Comparison of ENCODE assay signal across 8 mouse cellular contexts in the genomic region with DNA sequence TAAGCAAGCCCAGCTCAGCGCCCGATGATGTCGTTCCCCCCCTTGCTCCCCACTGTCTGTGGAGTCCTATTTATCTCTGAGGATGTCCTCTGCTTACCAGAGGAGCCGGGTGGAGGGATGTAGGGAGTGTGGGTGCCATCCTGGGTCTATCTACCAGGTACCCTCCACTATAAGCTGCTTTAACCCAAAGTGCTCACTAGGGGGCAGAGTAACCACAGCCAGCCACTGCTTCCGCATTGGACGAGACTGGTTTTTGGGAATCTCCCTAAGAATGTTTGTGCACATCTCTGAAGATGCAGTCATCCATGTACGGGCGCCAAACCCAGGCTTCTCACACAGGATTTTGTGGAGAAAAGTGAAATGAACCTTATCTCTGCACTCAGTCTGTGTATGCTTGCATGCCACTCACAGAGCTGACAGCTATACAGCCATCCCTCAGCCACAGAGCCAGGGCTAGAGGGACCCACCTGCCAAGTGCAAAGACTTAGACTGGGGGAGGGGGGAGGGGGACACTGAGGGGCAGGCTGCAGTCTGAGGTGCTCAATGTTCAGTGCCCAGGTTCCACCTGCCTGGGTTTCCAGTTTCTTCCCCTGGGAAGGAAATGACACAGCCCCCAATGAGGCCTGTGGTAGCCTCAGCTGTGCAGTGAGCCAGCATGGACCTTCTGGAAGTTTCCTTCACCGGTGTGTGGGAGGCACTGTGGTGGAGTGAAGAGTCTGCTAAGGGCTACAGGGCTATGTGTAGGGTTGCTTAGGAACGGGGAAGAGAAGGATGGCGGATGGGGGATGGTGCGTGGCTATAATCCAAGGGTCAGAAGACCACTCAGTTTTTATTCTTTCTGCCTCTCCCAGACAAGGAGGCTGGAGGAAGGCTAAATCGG. TPM values are rescaled to one million over a fixed set of nuclear protein-coding genes. Genes with fewer than 3 reads are reported as not detected.
DNase-seq lines count a peak whose midpoint lies in the region; ATAC-seq and TF ChIP-seq lines count a peak whose summit lies in the region.

No protein-coding gene starts in this region.

- no peaks in the 10 kb centered on the region for H3K27me3 ChIP-seq in forebrain, postnatal 0 days (ENCODE audit: insufficient read depth, low read length)
- H3K27me3 ChIP-seq in hindbrain, postnatal 0 days (ENCODE audit: insufficient read depth, low read length) = no peaks in the 10 kb centered on the region
- no peaks in the 10 kb centered on the region for H3K27me3 ChIP-seq in midbrain, embryonic 13.5 days

- DNase-seq in ovary, postnatal 14 days (ENCODE audit: low spot score) = peak; percentile 51
- DNase-seq in ovary, postnatal 36 days (ENCODE audit: low spot score) = no peak
- peak; percentile 79 for DNase-seq in cerebellum, adult 11-12 months
- DNase-seq in forebrain, postnatal 0 days = peak; percentile 85
- peak; percentile 81 for DNase-seq in hindbrain, postnatal 0 days (ENCODE audit: low spot score)
- peak; percentile 55 to 67 for DNase-seq in left cerebral cortex, adult 2 months (ENCODE audit: extremely low spot score in 1 of 2, low spot score in 2 of 2)
- DNase-seq in thymus, postnatal 0 days (ENCODE audit: low spot score) = peak; percentile 44

- H3K4me3 ChIP-seq in forebrain, postnatal 0 days (ENCODE audit: low read depth, low read length) = no peak overlapping the region
- no peak overlapping the region for H3K4me3 ChIP-seq in hindbrain, postnatal 0 days (ENCODE audit: low read length)
- H3K4me3 ChIP-seq in left cerebral cortex, adult 2 months = no peak overlapping the region
- no peak overlapping the region for H3K4me3 ChIP-seq in midbrain, embryonic 13.5 days (replicated peaks)

- TF ChIP-seq CTCF in forebrain, postnatal 0 days (IDR thresholded peaks at IDR 0.05; ENCODE audit: low read depth) = peak; percentile 92
- peak; percentile 89 for TF ChIP-seq CTCF in hindbrain, postnatal 0 days (IDR thresholded peaks at IDR 0.05; ENCODE audit: low read depth)
- TF ChIP-seq CTCF in left cerebral cortex, adult 2 months (IDR thresholded peaks at IDR 0.05) = peak; percentile 92

- 50% methylated on average over 13 of the region's 13 CpGs for WGBS in forebrain, postnatal 0 days
- WGBS in hindbrain, postnatal 0 days = 50% methylated on average over 13 of the region's 13 CpGs
- WGBS in midbrain, embryonic 13.5 days = 47% methylated on average over 13 of the region's 13 CpGs

- no peak overlapping the region for H3K9ac ChIP-seq in forebrain, postnatal 0 days
- H3K9ac ChIP-seq in hindbrain, postnatal 0 days (replicated peaks; ENCODE audit: low read length) = no peak overlapping the region
- no peak overlapping the region for H3K9ac ChIP-seq in midbrain, embryonic 13.5 days (replicated peaks)

- H3K9me3 ChIP-seq in forebrain, postnatal 0 days (ENCODE audit: low read length) = no peaks in the 10 kb centered on the region
- no peaks in the 10 kb centered on the region for H3K9me3 ChIP-seq in hindbrain, postnatal 0 days (ENCODE audit: low read length)
- H3K9me3 ChIP-seq in midbrain, embryonic 13.5 days = no peaks in the 10 kb centered on the region

- no peak overlapping the region for H3K4me2 ChIP-seq in forebrain, postnatal 0 days (ENCODE audit: low read depth)
- H3K4me2 ChIP-seq in hindbrain, postnatal 0 days (ENCODE audit: low read depth, low read length) = no peak overlapping the region
- no peak overlapping the region for H3K4me2 ChIP-seq in midbrain, embryonic 13.5 days (replicated peaks)

- intact Hi-C loops in left cerebral cortex, adult 2 months (cut with DNase I) = loop anchor here (2.0 to 10.0 kb wide), 4 partner anchors 30 to 318 kb away; a partner anchor contains a TSS

- no peaks in the 10 kb centered on the region for H3K4me1 ChIP-seq in forebrain, postnatal 0 days (ENCODE audit: insufficient read depth)
- no peaks in the 10 kb centered on the region for H3K4me1 ChIP-seq in hindbrain, postnatal 0 days (ENCODE audit: insufficient read depth, low read length)
- H3K4me1 ChIP-seq in midbrain, embryonic 13.5 days (replicated peaks) = peaks cover 7% of the 10 kb centered on the region; the same call in 1 of the 2 replicates

- peak; percentile 89 for ATAC-seq in forebrain, postnatal 0 days
- ATAC-seq in hindbrain, postnatal 0 days = peak; percentile 71
- ATAC-seq in midbrain, embryonic 13.5 days = peak; percentile 70

- no peak overlapping the region for H3K27ac ChIP-seq in forebrain, postnatal 0 days (ENCODE audit: low read depth, low read length)
- H3K27ac ChIP-seq in hindbrain, postnatal 0 days = no peak overlapping the region
- no peak overlapping the region for H3K27ac ChIP-seq in left cerebral cortex, adult 2 months
- H3K27ac ChIP-seq in midbrain, embryonic 13.5 days = no peak overlapping the region

- peaks cover 5% of the 10 kb centered on the region; the same call in 1 of the 2 replicates for H3K36me3 ChIP-seq in forebrain, postnatal 0 days (ENCODE audit: insufficient read depth)
- no peaks in the 10 kb centered on the region for H3K36me3 ChIP-seq in hindbrain, postnatal 0 days (ENCODE audit: insufficient read depth, low read length)
- H3K36me3 ChIP-seq in midbrain, embryonic 13.5 days = peaks cover 17% of the 10 kb centered on the region

RNA-seq across cellular contexts. Expression of a gene that starts 23.1 kb away (rescaled TPM):
- 371 and 376 TPM in 2 replicates for total RNA-seq in forebrain, postnatal 0 days (2014; rRNA removed)
- 89.6 and 118 TPM in 2 replicates for polyA plus RNA-seq in forebrain, postnatal 0 days (2015; fragmentation: Nextera tagmentation; extraction: Ambion mirVana)
- 298 and 316 TPM in 2 replicates for total RNA-seq in hindbrain, postnatal 0 days (2014; rRNA removed)
- 94.1 and 94.2 TPM in 2 replicates for polyA plus RNA-seq in hindbrain, postnatal 0 days (2015; fragmentation: Nextera tagmentation; extraction: Ambion mirVana)
- 100 to 1,000 TPM; 235 to 280 TPM for total RNA-seq in left cerebral cortex, adult 2 months (2021)
- 130 and 141 TPM in 2 replicates for polyA plus RNA-seq in midbrain, embryonic 13.5 days (2015; fragmentation: Nextera tagmentation; extraction: Ambion mirVana)
- polyA plus RNA-seq in thymus, postnatal 0 days (2015; fragmentation: Nextera tagmentation; extraction: Ambion mirVana) = 4.8 and 5.3 TPM in 2 replicates

Comparison
In these comparisons a context has a peak if more than half of its experiments do, and no peak if none do; other contexts are left out.
1. RNA of a gene that starts 23.1 kb away (polyA plus RNA-seq): 130 to 141 TPM in midbrain, embryonic 13.5 days, 89.6 to 118 TPM in forebrain, postnatal 0 days and 94.1 to 94.2 TPM in hindbrain, postnatal 0 days; 4.8 to 5.3 TPM in thymus, postnatal 0 days; every median in the first group is over 10 times any median in the second.
2. Peak in every context shown above with its lines, with median percentiles within 50 percentile points of each other: ATAC-seq and CTCF ChIP-seq.